Mouse (Mus musculus): ENCODE results near the gene Usp48.

The Usp48 gene

DNA sequence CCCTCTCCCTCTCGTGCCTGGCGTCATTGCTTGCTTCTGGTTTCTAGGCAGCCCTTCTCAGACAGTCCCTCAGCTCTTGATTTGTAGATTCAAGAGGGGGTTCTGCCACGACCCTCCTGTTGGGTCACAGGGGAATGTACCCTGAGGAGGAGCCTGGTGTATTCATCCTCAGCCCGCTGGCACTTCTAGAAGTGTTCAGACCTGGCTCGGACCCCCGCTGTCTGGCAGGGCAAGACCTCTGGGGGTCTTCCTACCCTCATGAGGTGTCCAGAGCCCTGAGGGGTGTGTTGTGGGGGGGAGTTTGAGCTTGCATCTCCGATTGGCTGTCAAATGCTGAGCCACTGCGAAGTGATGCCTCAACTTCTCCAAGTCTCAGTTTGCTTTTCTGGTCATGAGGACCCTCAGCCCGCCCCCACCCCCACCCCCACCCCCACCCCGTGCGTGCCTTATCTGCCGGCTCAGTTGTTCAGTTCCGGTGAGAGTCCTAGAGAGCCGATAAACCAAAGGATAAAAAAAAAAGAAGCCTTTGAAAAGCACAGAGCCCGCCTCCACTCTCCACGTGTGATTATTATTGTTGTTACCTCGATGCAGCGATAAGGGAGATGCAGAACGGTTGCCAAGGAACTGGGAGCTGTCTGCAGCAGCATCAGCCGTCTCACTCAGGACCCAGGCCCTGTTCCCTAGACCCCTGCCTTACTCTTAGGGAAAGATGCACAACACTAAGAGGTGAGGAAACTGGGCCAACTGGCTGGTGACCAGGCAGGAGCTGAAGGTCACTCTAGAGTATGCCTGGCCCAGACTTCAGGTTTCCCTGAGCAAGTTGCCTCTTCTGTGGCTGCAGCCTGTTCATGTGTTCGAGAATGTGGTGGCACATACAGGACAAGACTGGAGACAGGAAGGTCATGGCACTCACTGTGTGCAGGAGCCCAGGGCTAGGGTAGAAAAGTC is 106.0 kb downstream of the Usp48 start:
- in situ Hi-C loops (cut with MboI; ENCODE audit: low pct_unique_long_range_greater_than_20kb in 1 of 2, low sequenced_read_pairs in 2 of 2, unreplicated experiment in 1 of 2), result loop anchor here in 1 of 2 experiments (25.0 kb wide), 2 partner anchors 238 to 413 kb away; no protein-coding TSS in a partner anchor

DNA sequence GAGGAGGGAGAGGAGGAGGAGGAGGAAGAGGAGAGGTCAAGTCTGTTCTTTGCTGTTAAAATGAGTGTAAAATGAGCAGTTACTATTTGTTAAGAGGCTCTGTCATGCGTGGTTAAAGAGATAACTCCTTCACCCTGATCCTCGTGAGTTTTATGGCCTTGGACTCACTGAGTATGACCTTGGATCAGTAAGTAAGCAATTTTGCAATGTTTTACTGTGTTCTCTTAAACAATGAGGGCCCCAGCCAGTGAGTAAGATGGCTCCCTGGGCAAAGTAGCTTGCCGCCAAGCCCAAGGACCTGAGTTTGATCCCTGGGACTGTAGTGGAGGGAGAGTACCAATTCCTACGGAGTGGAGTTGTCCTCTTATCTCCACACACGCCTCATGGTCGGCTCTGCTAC is 107.4 kb downstream of the Usp48 start:
- in situ Hi-C loops (cut with MboI; ENCODE audit: low pct_unique_long_range_greater_than_20kb in 1 of 2, low sequenced_read_pairs in 2 of 2, unreplicated experiment in 1 of 2), result loop anchor here in 1 of 2 experiments (25.0 kb wide), 1 partner anchor 236 kb away; no protein-coding TSS in a partner anchor

DNA sequence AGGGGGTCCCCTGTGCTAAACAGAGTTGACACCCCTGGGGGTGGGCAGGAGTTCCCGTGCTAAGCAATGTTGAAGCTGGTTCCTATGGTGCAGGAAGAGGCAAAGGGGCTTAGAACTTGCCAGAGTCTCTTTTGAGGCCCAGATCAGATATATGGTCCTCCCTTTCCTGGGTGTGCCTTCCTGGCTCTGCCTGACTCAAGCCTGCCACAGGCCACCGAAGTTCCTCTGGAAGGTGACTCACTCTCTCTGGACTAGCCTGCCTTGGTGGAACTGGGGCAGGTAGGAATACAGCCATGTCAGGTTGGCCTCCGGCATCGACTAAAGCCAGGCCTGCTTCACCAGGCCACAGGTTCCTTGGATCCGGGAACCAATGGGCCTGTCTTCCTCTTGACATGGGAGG is 109.5 kb downstream of the Usp48 start:
- in situ Hi-C loops (cut with MboI; ENCODE audit: low pct_unique_long_range_greater_than_20kb in 1 of 2, low sequenced_read_pairs in 2 of 2, unreplicated experiment in 1 of 2), result loop anchor here in 1 of 2 experiments (25.0 kb wide), 1 partner anchor 234 kb away; no protein-coding TSS in a partner anchor

DNA sequence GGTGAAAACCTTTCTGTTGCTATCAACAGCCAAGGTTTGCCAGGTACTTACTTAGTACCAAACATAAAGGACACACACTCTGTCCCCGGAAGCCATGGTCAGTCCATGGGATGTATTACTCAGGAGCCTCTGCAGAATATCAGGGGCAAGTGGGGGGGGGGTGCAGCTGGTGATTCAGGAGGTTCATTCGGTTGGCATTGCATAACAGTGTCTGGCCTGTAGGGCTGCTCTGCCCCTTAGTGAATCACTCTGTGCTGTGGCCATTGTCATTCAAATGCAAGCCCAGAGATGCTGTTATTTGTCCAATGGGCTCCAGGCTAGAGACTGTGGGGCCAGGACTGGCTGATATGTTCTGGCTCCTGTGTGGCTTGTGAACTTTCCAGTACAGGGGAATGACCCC is 111.0 kb downstream of the Usp48 start:
- in situ Hi-C loops (cut with MboI; ENCODE audit: low pct_unique_long_range_greater_than_20kb in 1 of 2, low sequenced_read_pairs in 2 of 2, unreplicated experiment in 1 of 2), result loop anchor here in 1 of 2 experiments (25.0 kb wide), 1 partner anchor 233 kb away; no protein-coding TSS in a partner anchor

DNA sequence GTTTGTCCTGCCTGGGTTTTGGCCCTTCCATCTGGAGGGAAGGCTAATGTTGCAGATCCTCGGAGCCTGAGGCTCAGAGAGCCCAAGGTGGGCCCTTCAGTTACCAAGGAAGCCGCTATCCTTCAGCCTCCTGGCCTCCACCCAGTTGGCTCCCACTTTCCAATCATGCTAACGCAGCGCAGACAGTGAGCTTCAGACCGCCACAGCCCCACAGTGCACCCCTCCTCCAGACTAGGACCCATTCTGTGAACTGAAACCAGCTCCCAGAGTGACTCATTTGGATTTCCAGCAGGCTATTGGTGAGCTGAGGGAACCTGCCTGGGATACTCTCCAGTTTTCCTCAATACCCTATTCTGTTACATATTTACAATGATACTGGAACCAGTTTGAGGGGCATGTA is 111.8 kb downstream of the Usp48 start:
- in situ Hi-C loops (cut with MboI; ENCODE audit: low pct_unique_long_range_greater_than_20kb in 1 of 2, low sequenced_read_pairs in 2 of 2, unreplicated experiment in 1 of 2), result loop anchor here in 1 of 2 experiments (25.0 kb wide), 1 partner anchor 232 kb away; no protein-coding TSS in a partner anchor

DNA sequence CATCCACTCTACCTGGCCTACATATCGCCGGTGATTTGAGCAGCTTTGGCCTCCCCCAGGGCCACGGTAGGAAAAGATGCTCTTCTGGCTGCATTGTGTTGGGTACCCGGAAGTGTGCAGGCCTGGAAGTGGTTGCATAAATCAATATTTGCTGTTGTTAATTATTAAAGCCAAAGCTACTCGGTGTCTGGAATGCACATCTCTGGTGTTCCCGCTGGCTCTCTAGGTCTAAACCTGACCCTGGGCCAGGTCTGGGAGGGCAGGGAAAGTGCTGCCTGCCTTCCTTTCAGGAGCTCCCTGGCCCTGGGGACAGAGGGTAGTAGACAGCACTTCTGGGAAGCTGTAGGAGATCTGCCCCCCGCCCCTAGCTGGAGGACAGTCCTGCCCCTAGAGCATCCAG is 113.0 kb downstream of the Usp48 start:
- in situ Hi-C loops (cut with MboI; ENCODE audit: low pct_unique_long_range_greater_than_20kb in 1 of 2, low sequenced_read_pairs in 2 of 2, unreplicated experiment in 1 of 2), result loop anchor here in 1 of 2 experiments (25.0 kb wide), 1 partner anchor 231 kb away; no protein-coding TSS in a partner anchor

DNA sequence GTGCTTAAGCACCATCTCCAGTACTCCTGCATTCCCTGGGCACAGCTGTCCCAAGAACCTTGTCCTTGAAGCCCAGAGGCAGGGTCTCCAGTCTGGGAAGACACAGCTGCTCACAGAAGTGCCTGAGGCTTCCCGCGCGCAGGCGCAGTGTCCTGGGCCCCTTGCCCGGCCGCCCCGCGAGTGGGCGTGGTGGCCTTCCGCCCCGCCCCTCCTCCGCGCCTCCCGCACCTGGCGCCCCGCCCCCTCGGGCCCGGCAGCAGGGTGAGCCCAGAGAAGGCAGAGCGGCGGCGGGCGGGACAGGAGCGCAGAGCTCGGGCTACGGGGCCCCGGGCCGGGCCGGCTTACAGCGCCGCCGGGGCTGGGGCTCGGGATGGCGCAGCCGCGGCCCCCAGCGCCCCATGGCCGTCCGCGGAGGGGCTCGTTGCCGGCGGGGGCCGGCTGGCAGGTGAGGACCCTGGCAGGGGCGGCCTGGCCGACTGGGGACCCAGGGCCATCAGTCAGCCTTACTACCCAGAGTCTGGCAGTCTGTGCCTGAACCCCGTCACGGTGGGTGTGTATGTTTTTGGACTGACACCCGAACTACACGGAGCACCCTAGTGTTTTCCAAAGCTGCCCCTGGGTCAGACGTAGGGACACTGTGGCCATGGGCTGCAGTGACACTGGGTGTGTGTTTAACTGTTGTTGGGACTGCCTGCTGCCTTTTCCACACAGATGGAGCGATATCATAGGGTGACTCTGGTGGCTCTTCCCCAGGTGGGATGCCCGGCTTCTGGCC is 113.8 kb downstream of the Usp48 start:
- in situ Hi-C loops (cut with MboI; ENCODE audit: low pct_unique_long_range_greater_than_20kb in 1 of 2, low sequenced_read_pairs in 2 of 2, unreplicated experiment in 1 of 2), result loop anchor here in 1 of 2 experiments (25.0 kb wide), 1 partner anchor 230 kb away; no protein-coding TSS in a partner anchor

All from mouse embryonic stem cell (cell line).